Mouse (Mus musculus) testis, adult 10 weeks (tissue): Measurements from ENCODE around the gene Gm28891. TPM values are rescaled to one million over a fixed set of nuclear protein-coding genes. Genes with fewer than 3 reads are reported as not detected.

Experiments used
- polyA plus RNA-seq: library from polyadenylated mRNA; stranded (reverse); fragments of 350-450 nt; fragmentation: Illumina TruSeq; extraction: RNeasy Lipid Tissue Mini Kit (QIAGEN cat#74804); gene quantifications from one replicate; pipeline ENCODE4 v1.2.3, GENCODE M21; 2014; ENCODE audit warnings: low read depth, low replicate concordance

The Gm28891 gene
- polyA plus RNA-seq = not detected

GRCm38 (mm10) chrY:60240902-60241301, at the start of gene Gm28891:
TSS of gene Gm28891 (plus strand) at chrY:60241202.

